Mouse (Mus musculus) E14TG2a.4 (cell line): ENCODE data around the gene Raf1.

Source experiments
- CTCF ChIP-seq: conservative IDR thresholded peaks from 2 replicates; pipeline ENCODE4 v1.5.1; 2014; ENCODE audit warnings: low read length
- NANOG ChIP-seq: IDR thresholded peaks from 2 replicates; pipeline ENCODE4 v1.6.1; 2014; ENCODE audit warnings: borderline replicate concordance, low read length, mixed read lengths
- POU5F1 ChIP-seq: IDR thresholded peaks from 2 replicates; pipeline ENCODE4 v1.6.1; 2014; ENCODE audit warnings: low read length, borderline replicate concordance

DNA sequence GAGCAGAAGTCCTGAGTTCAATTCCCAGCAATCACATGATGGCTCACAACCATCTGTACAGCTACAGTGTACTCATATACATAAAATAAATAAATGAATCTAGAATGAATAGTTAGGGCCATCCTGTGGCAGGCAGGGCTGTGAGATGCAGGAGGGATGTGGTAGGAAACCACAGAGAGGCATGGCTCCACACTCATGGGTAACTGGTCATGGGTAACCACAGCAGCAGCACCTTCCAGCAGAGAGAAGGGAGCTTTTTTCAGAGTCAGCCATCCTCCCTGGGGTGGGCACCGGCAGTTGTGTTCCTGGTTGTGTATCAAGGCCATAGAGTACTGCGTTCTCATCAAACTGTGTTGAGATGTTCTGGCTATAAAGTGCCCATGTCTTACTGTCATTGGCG is 82.0 kb downstream of the Raf1 start:
- TF ChIP-seq CTCF (no peak), NANOG (no peak), POU5F1 (no peak)
